Mouse (Mus musculus) neutrophil, adult 5-6 weeks (primary cell): ENCODE results near the gene Piwil1. TPM values are rescaled to one million over a fixed set of nuclear protein-coding genes. Genes with fewer than 3 reads are reported as not detected.
"Not testable (repeated sequence)": the region's sequence is repeated elsewhere in the genome, so short reads cannot be mapped to it uniquely, and the experiment has no call there.

Experiments used
- ATAC-seq: fragments of 151-379, 151-347 bp; 2 replicates; pipeline ENCODE4 v1.8.0; 2017; ENCODE audit warnings: mild to moderate bottlenecking, moderate TSS enrichment; ENCODE audit not compliant: insufficient number of reproducible peaks, poor library complexity, low FRiP score, severe bottlenecking; ENCODE audit errors: extremely low read depth
- total RNA-seq: library from RNA; stranded (forward); fragments of 200-1000 nt; gene quantifications from 2 replicates; pipeline ENCODE4 v1.2.3, GENCODE M21; 2017

Gene Piwil1
- total RNA-seq, 1 experiment from 2014 or later = not detected

GRCm38 (mm10) chr5:128706467-128706866, 4.1 kb downstream of the Piwil1 start:
- ATAC-seq = no peak

- ATAC-seq = no peak
These were observed 4.9 kb downstream of the Piwil1 start for GRCm38 (mm10) chr5:128707271-128707670.

- ATAC-seq = no peak
These were observed 6.6 kb downstream of the Piwil1 start for GRCm38 (mm10) chr5:128708929-128709328.

- no peak for ATAC-seq
These were observed 8.3 kb downstream of the Piwil1 start for GRCm38 (mm10) chr5:128710596-128710995.

- no peak for ATAC-seq
These were observed 9.5 kb downstream of the Piwil1 start for GRCm38 (mm10) chr5:128711847-128712246.

- ATAC-seq = no peak
These were observed 12.8 kb downstream of the Piwil1 start for GRCm38 (mm10) chr5:128715171-128715570.

GRCm38 (mm10) chr5:128720461-128720860, 18.1 kb downstream of the Piwil1 start:
- not testable (repeated sequence) for ATAC-seq

GRCm38 (mm10) chr5:128729341-128729740, 27.0 kb downstream of the Piwil1 start:
- ATAC-seq = no peak

- no peak for ATAC-seq
These were observed 28.3 kb downstream of the Piwil1 start for GRCm38 (mm10) chr5:128730634-128731033.

GRCm38 (mm10) chr5:128732416-128733014, 30.2 kb downstream of the Piwil1 start:
- no peak for ATAC-seq

- no peak for ATAC-seq
These were observed 31.6 kb downstream of the Piwil1 start for GRCm38 (mm10) chr5:128733955-128734354.

- no peak for ATAC-seq
These were observed 33.6 kb downstream of the Piwil1 start for GRCm38 (mm10) chr5:128735921-128736320.

- no peak for ATAC-seq
These were observed 37.0 kb downstream of the Piwil1 start for GRCm38 (mm10) chr5:128739168-128739837.

- no peak for ATAC-seq
These were observed 37.5 kb downstream of the Piwil1 start for GRCm38 (mm10) chr5:128739838-128740171.

- ATAC-seq = no peak
These were observed 42.0 kb downstream of the Piwil1 start for GRCm38 (mm10) chr5:128744351-128744750.

GRCm38 (mm10) chr5:128745206-128745605, 42.9 kb downstream of the Piwil1 start:
- ATAC-seq = no peak

GRCm38 (mm10) chr5:128746261-128746660, 43.9 kb downstream of the Piwil1 start:
- ATAC-seq = no peak

GRCm38 (mm10) chr5:128761118-128761517, 58.8 kb downstream of the Piwil1 start:
- ATAC-seq = no peak

GRCm38 (mm10) chr5:128769026-128769631, 66.8 kb downstream of the Piwil1 start:
- no peak for ATAC-seq

- ATAC-seq = no peak
These were observed 74.1 kb downstream of the Piwil1 start for GRCm38 (mm10) chr5:128776386-128776785.
